Mouse (Mus musculus): ENCODE measurements around the gene Cdc45. TPM values are rescaled to one million over a fixed set of nuclear protein-coding genes. Genes with fewer than 3 reads are reported as not detected.
"Not testable (repeated sequence)": the region's sequence is repeated elsewhere in the genome, so short reads cannot be mapped to it uniquely, and the experiment has no call there.

Gene Cdc45
- 1 to 10 TPM; 1.8 to 3.4 TPM for total RNA-seq (2021)
- long read RNA-seq, experiment 1, partial matches to known transcripts: 5 of 5 reads
- long read RNA-seq, experiment 1, other reads (novel, unspliced or antisense): 0 of 5 reads
- long read RNA-seq, experiment 2, partial matches to known transcripts: 2 of 3 reads
- long read RNA-seq, experiment 2, other reads (novel, unspliced or antisense): 1 of 3 reads

DNA sequence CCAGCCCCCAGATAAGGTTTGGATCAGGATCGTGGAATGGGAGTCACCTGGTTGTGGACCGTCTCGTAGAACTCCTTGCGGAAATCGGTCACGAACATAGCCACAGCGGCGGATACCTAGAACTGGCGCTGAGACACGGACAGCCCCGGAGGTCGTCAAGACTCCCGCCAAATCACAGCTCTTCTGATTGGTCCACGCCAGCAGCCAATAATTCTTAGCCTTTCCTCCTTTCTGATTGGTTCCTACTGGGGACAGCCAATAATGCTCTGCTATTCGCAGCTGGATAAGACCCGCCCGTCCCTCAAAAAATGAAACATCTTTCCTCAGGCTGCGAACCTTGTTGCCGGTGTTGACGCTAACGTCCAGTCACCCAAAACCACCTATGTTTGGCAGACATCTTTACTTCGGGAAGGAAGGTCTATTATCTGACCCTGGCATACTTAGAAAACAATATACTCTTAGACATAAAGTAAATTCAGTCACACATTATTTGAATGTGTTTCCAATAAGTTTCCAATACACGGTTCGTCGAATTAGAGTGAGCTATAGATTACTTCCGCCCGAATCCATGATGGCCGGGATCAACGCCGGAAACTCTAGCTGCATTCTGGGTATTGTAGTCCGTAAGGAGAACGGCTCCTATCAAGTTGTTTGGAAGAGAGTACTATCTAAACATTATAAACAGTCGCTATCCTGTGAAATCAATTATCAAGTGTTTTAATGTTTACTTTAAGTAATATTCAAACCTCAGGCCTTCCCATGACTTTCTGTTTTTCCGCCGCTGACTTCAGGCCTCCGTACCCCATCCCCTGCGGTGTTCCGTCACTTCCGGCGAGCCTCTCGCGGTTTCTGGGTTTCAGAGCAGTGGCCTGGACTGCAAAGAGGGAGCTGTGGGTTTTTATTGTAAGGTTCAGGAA lies at the start of gene Cdc45, which contains the start of gene Ufd1:
TSS of gene Cdc45 (minus strand) at position 520 of the 917 bp plus-strand sequence.
TSS of gene Ufd1 (plus strand) at position 312 of the 917 bp plus-strand sequence.
- DNase-seq (ENCODE audit: low spot score): peak; percentile 92

DNA sequence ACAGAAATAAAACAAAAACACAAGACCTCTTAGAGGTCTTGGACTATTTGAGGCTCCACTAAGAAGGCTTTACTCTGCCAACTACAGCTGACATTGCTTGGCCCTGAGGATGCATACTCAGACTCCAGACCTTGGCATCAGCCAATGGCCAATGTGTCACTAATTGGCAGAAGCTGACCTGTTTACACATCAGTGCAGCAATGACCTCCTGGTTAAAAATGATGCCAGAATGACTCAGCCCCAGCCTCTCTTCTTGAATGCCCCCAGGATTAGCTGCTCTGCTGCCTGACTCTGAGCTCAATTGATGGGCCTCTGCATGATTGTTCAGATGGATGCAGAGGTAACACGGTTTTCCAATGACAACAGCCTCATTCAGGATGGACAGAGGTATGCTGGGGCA lies 48.4 kb upstream of the Cdc45 start:
- peak; percentile 77 for DNase-seq (ENCODE audit: low spot score)

DNA sequence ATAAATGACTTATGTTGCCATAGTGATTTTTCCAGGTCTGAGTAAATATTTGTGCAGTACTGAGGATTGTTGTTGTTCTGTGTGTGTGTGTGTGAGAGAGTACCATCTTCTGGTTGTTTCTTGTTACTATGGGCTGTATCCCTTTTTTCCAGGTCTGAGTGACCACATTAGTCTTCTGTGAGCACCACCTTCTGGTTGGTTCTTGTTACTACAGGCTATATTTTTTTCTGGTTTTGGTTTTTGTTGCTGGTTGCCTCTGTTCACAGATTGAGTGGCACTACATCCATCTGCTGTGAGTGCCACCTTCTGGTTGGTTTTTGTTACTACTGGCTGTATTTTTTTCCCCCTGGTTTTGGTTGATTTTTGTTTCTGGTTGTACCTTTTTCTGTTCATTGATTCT lies 46.8 kb upstream of the Cdc45 start:
- DNase-seq (ENCODE audit: low spot score): peak; percentile 55

DNA sequence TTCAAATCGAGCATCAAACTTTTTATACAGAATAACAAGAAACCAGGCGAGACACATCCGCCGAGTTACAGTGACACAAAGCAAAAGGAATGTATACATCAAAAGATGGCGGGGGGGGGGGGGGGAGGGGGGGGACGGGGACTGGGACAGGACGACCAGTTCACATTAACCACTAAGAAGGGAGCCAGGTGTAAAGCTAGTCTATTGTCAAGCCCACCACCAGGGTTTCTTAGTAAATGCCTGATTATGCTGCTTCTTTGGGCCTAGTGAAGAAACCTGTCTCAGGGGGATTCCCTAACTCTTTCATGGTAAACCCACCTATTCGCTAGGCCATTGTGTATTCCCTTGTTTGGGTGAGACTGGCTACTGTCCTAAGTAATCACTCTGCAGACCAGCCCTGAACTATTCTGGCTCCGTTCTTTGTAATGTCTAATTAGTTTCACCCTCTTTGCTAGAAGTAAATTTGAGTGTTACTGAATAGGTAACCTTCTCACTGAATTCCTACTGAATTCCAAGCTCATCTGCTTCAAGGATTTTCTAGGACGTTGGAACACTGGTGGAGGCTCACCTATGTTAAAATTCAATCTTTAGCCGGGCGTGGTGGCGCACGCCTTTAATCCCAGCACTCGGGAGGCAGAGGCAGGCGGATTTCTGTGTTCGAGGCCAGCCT lies 37.9 kb upstream of the Cdc45 start:
- not testable (repeated sequence) for DNase-seq (ENCODE audit: low spot score)

DNA sequence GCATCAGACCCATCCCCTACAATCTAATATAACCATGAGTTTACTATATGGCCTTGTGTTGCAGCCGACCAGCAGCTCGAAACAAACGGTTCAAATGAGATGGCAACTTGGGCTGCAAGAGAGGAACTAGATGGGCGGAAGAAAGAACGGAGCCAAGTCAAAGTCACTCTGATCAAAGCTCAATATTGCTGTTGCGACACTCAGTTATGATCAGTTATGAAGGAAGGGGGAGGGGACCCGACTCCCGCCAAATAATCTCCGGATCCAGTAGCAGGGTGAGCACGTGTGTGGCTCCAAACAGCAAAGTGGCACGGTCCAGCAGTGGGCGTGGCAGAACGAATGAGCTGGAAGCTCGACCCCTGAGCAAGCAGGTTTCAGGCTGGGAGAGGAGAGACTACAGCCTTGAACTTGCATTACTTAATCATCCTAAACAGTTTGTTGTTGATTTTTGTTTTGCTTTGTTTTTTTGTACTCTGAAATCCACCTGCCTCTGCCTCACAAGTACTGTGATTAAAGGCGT lies 34.6 kb upstream of the Cdc45 start:
- no peak for DNase-seq (ENCODE audit: low spot score)

DNA sequence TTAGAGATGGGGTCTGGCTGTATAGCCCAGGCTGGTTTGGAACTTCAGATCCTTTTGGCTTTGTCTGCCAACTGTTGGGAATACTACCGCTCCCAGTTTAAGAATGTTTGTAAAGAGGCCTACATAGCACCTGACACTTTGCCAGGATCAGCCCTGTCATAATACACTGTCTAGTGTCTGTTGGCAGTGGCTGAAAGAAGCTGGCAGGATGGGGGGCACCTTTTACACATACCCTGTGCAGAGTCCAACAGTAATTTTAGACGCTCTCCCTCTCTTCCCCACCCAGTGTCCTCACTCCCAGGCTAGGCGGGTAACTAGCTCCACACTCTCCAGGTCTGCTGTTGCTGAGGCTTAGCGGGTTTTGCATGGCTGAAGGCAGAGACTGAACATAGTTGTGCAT lies 26.6 kb upstream of the Cdc45 start:
- no peak for DNase-seq (ENCODE audit: low spot score)

DNA sequence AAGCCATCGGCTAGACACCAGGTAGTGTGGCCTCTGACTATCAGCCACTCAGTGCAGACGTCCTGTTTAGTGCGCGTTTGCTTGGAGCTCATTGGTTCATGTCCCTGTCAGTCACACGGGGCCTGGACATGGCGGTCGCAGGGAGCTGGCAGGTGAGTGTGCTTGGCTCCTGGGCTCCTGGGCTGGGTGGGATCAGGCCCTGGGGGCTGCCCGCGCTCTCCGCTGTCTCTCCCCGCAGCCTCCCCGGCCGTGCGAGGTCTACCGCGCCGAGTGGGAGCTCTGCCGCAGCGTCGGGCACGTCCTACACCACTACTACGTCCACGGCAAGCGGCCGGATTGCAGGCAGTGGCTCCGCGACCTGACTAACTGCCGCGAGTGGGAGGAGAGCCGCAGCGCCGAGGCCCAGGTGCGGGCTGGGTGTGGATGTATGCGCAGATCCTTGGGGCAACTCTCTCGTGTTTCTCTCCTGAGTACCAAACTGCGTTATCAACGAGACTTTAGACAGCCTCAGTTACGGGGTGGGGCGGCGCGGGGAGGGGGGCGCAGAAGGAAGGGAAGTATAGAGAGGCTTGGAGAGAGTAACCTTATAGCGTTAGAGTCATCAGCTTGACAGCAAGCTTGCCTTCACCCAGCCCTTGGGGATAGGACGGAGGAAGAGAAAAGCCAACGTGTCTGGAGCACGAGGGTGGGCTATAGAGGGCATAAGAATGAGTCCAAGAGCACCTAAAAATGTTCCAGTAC lies 24.9 kb upstream of the Cdc45 start, which contains the start of the genes 2510002D24Rik and Gm28539:
TSS of gene 2510002D24Rik (plus strand) at position 111 of the 741 bp plus-strand sequence.
TSS of gene Gm28539 (plus strand) at position 117 of the 741 bp plus-strand sequence.
- DNase-seq (ENCODE audit: low spot score): peak; percentile 95

DNA sequence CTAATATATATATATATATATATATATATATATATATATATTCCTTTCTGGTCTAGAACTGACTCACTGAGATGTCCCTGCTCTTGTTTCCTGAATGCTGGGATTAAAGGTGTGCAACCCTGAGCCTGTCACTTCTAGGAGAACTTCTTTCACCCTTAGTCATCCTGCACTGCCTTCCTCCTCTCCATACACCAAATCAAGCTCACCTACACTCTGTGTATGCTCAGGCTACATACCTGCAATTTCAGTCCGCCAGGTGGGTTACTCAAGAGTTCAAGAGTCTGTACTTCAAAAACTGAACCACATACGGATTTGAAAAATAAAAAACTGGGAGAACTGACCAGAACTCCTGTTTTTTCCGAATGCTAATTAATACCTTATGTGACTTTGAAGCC lies 24.3 kb upstream of the Cdc45 start:
- no peak for DNase-seq (ENCODE audit: low spot score)

DNA sequence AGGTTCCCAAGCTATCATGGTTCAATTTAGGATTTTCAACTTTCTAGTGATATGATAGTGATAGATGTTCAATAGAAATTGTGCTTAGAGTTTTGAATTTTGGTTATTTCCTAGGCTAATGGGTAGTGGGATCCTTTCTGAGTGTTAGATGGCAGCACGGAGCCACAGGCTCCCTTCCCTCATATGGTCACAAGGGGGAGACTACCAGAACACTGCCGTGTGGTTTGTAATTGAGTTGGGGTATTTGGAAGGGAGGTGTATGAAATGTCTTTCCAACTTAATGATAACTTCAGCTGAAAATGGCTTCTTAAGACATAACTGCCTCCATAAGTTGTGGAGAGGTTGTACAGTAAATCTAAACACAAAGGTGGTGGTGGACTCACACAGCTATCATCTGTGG lies 21.7 kb upstream of the Cdc45 start:
- DNase-seq (ENCODE audit: low spot score): no peak

DNA sequence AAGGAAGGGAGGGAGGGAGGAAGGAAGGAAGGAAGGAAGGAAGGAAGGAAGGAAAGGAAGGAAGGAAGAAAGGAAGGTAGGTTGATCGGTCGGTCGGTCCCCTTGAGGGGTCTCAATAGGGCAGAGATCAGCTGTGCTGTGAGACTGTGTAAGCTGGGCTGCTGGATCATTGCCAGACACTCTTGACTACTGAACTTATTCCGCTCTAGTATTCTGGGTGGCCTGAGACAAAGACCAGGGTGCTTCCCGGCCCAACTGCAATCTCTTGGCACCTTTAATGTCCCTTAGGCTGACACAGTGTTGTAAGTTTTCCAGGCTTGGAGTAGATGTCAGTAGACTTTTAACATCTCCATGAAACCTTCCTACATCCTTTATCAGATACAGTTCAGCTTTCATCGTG lies 17.3 kb upstream of the Cdc45 start:
- DNase-seq (ENCODE audit: low spot score): no peak

DNA sequence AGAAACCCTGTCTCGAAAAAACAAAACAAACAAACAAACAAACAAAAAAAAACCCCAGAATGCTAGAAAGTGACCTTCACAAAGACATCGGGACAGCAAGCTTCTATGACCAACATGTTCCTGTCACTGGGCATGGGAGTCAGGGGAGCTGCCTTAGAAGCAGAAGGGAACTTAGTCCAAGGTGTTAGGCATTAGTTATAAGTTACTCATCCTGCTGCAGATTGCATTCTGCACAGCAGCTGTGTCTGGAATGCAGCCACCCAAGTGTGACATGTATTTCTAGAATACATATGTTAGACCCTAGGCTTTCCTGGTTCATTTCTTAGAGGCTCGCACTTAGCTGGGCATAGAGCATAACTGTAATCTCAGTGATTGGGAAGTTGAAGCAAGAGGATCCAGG lies 16.8 kb upstream of the Cdc45 start:
- DNase-seq (ENCODE audit: low spot score): no peak

DNA sequence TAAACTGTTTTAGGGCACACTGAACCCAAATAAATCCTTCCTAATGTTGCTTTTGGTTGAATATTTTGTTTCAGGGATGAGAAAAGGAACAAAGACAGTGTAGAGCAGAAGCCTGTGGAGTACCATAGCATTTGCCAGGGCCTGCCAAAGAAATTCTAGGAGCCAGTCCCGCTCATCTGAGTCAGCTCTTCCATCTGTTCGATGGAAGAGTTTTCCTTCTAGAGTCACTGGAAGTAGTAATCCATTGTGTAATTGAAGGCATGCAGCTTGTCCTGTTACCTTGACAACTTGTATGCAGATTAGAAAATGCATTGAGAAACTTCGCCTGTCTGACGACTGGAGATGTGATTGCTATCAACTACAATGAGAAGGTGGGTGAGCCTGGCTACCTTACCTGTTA lies 11.1 kb upstream of the Cdc45 start:
- DNase-seq (ENCODE audit: low spot score): no peak

DNA sequence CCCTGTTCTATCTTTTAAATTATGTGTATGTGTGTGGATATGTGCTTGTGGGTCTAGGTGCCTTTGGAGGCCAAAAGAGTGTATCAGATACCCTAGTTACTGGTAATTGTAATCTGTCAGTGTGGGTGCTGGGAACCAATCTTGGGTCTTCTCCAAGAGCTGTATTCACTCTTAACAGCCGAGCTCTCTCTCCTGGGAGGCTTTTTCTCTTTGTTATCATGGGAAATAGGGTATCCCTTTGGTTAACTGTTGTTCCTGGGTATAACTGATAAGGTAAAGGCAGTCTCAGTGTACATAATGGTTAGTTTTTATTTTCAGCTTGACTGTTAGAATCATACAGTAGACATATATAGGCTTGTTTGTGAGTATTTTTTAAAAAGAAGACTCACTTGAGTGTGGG lies 10.6 kb upstream of the Cdc45 start:
- no peak for DNase-seq (ENCODE audit: low spot score)

DNA sequence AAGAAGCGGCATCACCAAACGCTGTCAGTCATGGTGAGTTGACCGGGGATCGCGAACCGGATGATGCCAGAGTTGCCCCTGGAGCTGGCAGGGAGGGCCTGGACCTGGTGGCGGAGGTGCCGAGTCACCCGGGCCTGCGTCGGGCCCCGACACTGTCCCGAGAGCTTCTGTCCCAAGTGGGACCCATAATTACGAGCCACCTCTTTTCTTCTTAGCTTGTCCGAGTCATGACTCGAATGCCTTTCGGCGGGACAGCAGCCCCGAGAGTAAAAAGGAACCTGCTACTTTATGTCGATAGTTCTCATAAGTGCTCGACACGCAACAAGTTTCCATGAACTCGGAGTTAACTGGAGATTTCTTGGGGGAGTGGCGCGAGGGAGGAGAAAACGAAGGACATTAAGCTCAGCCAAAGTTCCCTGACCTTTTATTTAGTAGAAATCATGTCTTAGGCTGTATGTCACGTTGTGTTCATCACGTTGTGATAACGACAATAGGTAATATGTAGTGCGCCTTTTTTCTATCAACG lies 661 bp upstream of the Cdc45 start:
- no peak for DNase-seq (ENCODE audit: low spot score)

DNA sequence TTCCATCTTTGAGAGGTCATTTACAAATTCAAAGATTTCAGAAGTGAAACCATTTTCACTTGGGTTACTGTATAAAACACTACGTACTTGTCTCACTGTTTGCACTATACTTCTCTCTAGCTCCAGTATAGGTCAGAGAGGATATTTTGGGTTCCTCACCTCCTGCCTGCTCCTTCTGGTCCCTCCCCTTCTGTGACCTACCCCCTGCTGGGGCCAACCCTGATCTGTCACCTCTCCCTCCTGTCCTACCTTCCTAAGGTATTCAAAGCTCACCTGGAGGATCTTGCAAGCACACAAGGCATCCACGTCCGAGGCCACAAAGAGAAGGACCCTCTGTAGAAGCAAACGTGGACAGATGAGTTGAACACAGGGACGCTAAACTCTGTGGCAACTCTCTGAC lies 755 bp downstream of the Cdc45 start:
- no peak for DNase-seq (ENCODE audit: low spot score)

DNA sequence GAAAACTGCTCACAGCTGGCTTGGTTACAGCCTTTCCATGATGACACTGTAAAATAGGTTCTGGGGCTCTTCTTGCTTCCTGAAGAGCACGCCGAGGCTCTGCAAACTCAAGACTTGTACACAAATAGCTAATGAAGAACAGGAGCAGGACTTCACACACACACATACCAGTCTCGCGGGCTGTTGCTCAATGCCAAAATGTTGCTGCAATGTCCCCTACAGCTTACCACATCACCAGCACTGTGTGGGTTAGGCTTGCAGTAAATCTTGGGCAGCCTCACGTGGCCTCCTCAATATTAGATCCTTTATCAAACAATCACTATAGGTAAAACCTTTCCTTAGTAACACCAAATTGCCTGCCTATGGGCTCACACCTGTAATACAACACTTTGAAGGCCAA lies 2.8 kb downstream of the Cdc45 start:
- DNase-seq (ENCODE audit: low spot score): no peak

DNA sequence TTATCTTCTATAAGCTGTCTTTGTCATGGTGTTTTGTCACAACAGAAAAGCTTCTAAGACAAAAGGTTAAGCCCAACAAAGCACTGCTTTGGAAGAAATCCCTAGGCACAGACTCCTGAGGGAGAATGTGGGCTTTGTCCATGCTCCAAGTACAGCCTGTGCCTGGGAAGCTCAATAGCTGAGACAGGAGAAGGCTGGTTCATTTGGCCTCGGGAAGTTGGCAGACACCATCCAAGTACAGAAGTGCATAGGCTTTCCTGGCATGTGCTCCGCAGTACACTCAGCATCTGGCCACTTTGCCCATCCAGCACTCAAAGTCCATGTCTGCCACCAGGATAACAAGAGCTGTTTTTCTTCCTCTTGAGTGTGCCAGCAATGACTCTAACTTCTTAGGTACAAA lies 6.0 kb downstream of the Cdc45 start:
- DNase-seq (ENCODE audit: low spot score): no peak

DNA sequence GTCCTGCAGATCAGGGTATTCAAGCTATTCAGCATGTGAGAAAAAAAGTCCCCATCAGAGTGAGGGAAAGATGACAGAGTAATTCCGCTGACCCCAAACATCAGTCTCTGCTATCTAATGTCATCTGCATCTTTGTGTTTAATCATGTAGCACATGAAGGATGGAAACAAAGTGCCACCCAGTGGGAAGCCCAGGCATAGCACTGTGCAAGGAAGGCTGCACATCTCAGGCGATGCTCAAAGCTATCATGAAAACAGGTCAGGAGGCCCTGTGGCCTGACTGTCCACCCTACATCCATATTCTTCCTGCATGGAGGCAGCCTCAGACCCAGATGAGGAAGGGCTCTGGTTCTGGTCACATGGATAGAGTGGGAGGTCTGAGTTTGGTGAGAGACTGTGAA lies 12.9 kb downstream of the Cdc45 start:
- DNase-seq (ENCODE audit: low spot score): peak; percentile 39

DNA sequence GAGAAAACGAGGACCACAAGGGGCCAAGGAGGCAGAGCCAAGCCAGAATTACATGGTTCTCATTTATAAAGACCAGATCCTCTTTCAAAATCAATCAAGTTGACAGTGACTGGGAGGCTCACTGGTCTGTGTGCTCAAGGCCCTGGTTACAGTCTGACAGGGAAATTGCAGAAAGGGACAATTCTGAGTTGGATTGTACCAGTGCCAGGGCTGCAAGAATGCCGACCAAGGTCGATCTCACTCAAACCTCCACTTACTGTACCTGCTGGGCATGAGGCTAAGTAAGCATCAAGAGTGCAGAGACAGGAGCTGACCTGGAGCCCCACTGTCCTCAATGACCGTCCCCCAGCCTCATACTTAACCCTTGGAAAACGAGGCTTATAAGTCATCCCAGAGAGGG lies 13.6 kb downstream of the Cdc45 start:
- DNase-seq (ENCODE audit: low spot score): no peak

DNA sequence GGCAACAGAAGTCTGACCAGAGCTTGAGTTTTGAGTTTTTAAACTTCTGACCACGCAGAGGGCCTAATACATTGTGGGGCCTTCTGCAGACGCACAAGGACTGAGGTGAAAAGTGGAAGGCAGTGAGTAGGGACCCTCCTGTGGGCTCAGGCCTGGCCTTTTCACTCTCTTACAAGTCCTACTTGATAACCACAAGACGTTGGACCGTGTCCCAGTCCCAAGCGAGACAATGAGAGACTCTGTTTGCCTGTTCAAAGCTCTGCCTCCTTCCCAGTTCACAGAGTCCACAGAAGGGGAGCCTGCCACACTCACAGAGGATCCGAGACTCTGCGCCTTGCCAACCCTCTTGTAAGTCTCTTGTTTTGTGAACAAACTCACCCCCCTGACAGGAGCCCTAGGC lies 15.1 kb downstream of the Cdc45 start:
- DNase-seq (ENCODE audit: low spot score): no peak

Data from gastrocnemius, adult 18-20 months (tissue).